Mouse (Mus musculus) 3T3-L1 (cell line): ENCODE results near the gene Haus7.

Experiments
- DNase-seq: peaks from one replicate; pipeline ENCODE4 v3.0.0-alpha.2; 2015; ENCODE audit warnings: low read depth, low spot score

Gene Haus7

GRCm38 (mm10) chrX:73458877-73459392, at the start of gene Haus7:
Gene Haus7 (minus strand): TSS chrX:73459044.
- DNase-seq, result peak; percentile 98

- DNase-seq, result no peak
Observed at GRCm38 (mm10) chrX:73506577-73506976, 47.7 kb upstream of the Haus7 start.

GRCm38 (mm10) chrX:73505130-73505735, 46.4 kb upstream of the Haus7 start:
- DNase-seq, result no peak

- DNase-seq, result no peak
Observed at GRCm38 (mm10) chrX:73496746-73497145, 37.9 kb upstream of the Haus7 start.

GRCm38 (mm10) chrX:73493567-73493966, 34.7 kb upstream of the Haus7 start:
- peak; percentile 89 for DNase-seq

GRCm38 (mm10) chrX:73490804-73491203, 32.0 kb upstream of the Haus7 start:
- DNase-seq, result no peak

- DNase-seq, result no peak
Observed at GRCm38 (mm10) chrX:73490186-73490585, 31.3 kb upstream of the Haus7 start.

- no peak for DNase-seq
Observed at GRCm38 (mm10) chrX:73486920-73487319, 28.1 kb upstream of the Haus7 start.

GRCm38 (mm10) chrX:73484870-73485269, 26.0 kb upstream of the Haus7 start:
- DNase-seq, result no peak

GRCm38 (mm10) chrX:73484076-73484475, 25.2 kb upstream of the Haus7 start:
- no peak for DNase-seq

GRCm38 (mm10) chrX:73483484-73483810, 24.6 kb upstream of the Haus7 start, which contains the start of gene Bgn:
Gene Bgn (plus strand): TSS chrX:73483602.
- DNase-seq, result no peak

- DNase-seq, result no peak
Observed at GRCm38 (mm10) chrX:73482643-73483483, 24.0 kb upstream of the Haus7 start.

GRCm38 (mm10) chrX:73480334-73480733, 21.5 kb upstream of the Haus7 start:
- DNase-seq, result no peak

- DNase-seq, result no peak
Observed at GRCm38 (mm10) chrX:73479656-73480055, 20.8 kb upstream of the Haus7 start.

GRCm38 (mm10) chrX:73477500-73477899, 18.7 kb upstream of the Haus7 start:
- no peak for DNase-seq

GRCm38 (mm10) chrX:73476621-73477020, 17.8 kb upstream of the Haus7 start:
- DNase-seq, result peak; percentile 89

- no peak for DNase-seq
Observed at GRCm38 (mm10) chrX:73475658-73476256, 16.9 kb upstream of the Haus7 start.

- no peak for DNase-seq
Observed at GRCm38 (mm10) chrX:73474340-73475165, 15.7 kb upstream of the Haus7 start.

GRCm38 (mm10) chrX:73471764-73472163, 12.9 kb upstream of the Haus7 start:
- no peak for DNase-seq

- DNase-seq, result no peak
Observed at GRCm38 (mm10) chrX:73468752-73469151, 9.9 kb upstream of the Haus7 start.

- DNase-seq, result peak; percentile 76
Observed at GRCm38 (mm10) chrX:73468330-73468729, 9.5 kb upstream of the Haus7 start.
